Mouse (Mus musculus): Measurements from ENCODE around the gene Col4a4.

Col4a4 gene

GRCm38 (mm10) chr1:82414434-82415045, 172.1 kb downstream of the Col4a4 start:
- DNase-seq (ENCODE audit: low read depth, low spot score) = no peak

- no peak for DNase-seq (ENCODE audit: low read depth, low spot score)
Observed at GRCm38 (mm10) chr1:82412085-82412484, 174.6 kb downstream of the Col4a4 start.

- no peak for DNase-seq (ENCODE audit: low read depth, low spot score)
Observed at GRCm38 (mm10) chr1:82411521-82411920, 175.1 kb downstream of the Col4a4 start.

GRCm38 (mm10) chr1:82410548-82410947, 176.1 kb downstream of the Col4a4 start:
- DNase-seq (ENCODE audit: low read depth, low spot score) = peak; percentile 62

GRCm38 (mm10) chr1:82409271-82409670, 177.4 kb downstream of the Col4a4 start:
- no peak for DNase-seq (ENCODE audit: low read depth, low spot score)

GRCm38 (mm10) chr1:82407786-82408185, 178.9 kb downstream of the Col4a4 start:
- DNase-seq (ENCODE audit: low read depth, low spot score) = no peak
